Mouse (Mus musculus) activated CD4-positive, CD25-positive, alpha-beta regulatory T cell, adult 4 months (primary cell): ENCODE measurements around the gene Arl15. TPM values are rescaled to one million over a fixed set of nuclear protein-coding genes. Genes with fewer than 3 reads are reported as not detected.

Experiments used
- ATAC-seq: one replicate; pipeline ENCODE4 v1.8.0; 2017
- polyA plus RNA-seq, 2 experiments: library from polyadenylated mRNA; unstranded; fragments of 100-300 nt; shearing (Covaris generic); gene quantifications; one replicate each; pipeline ENCODE4 v1.2.1; 2017

Arl15 gene
- polyA plus RNA-seq, 2 experiments from 2014 or later, result 11.2 to 14.6 TPM

DNA sequence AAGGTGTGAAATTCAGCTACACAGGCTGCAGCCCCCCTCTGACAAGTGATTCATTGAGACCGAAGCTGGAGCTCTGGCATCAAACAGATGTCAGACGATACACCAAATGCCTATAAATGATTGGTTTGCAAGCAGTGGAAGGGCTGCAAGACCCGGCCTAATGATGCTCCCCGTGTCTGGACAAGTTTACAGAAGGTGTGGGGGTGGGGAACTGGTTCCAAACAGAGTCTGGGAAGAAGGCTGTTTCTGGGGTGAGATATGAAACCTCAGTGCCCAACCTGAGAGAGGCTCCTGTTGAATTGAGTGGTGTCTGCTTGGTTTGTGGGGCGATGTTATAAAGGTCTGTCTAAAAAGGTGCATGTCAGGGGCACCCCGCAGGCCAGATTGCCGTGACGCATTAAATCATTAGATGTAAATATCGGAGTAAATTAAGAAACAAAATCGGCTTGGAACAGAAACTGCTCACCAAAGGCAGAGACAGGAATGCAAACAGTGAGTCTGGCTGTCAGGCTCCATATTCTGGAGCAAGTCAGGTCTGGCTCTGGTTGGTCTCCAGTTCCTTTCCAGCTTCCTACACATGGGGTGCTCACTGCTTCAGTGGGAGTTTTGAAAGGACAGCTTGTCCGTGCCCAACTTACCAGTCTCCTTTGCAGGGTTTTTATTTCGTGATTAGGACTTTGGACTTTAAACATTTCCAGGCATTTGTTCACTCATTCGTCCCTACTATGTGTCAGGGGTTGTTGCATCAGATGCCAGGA lies 365.5 kb downstream of the Arl15 start:
- ATAC-seq, result no peak

DNA sequence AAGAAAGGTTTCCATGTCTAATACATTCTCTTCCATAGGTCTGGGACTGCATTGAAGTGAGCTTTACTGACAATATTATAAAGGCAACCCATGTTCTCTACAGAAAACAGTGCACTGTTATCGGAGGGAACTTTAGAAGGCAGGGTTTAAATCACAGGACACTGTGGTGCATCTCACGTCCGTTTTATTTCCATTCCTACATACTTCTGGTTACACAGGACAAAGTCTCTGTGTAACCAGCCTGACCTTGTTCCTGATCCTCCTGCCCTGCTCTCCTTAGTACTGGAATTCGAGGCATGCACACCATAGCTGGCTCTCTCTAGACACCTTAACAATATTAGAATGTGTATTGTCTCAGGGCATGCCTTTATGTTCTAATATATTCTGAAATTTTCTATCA lies 368.4 kb downstream of the Arl15 start:
- ATAC-seq, result no peak

DNA sequence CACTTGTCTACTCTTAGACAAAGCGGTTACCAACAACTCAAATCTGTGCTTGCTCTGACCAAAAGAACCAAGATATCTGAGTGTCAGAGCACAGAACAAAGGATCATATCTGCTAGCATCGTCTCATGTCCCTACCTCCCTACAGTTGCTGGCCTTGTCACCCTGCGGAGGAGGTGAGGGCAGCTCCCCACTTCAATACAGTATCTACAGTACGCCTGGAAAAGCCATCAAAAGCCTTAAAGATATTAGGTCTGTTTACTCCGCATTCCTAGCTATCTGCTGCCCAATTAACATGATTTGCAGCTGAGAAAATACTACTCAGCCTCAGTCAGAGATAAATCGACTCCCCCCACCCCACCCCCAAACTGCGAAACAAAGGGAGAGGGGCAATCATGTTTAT lies 371.3 kb downstream of the Arl15 start:
- no peak for ATAC-seq

DNA sequence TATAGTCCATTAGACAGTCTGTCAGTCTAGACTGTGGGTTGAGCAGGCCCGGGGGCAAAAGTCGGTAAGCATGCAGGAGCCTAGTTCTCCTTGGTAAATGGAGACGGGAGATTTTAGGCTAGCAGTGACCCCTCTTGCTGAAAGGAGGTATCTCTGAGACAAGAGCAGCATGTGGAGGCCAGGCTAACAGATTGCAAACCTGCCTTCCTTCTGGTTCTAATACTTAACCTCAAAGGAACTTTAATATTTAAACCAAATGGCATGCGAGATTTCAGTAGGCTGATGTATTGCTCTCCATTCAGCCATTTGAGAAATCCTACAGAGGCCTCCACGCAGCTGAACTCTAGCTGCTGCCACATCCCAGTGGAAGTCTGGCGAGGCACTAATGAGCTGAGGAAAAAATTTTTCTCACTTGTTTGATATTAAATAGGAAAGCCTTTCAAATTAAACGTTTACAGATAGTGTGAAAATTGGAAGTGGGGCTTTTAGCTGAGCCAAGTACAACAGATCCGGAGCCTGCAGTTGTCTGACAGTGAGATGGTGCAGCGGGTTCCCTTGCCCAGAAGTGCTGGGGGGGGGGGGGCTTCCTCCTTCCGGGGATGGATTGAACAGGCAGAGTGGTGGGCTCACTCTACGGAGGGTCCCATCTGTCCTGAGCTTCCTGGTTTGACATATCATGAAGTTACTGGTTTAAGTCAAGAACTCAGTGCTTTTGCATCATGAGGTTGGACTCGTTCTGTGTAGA lies 372.3 kb downstream of the Arl15 start:
- ATAC-seq, result no peak

DNA sequence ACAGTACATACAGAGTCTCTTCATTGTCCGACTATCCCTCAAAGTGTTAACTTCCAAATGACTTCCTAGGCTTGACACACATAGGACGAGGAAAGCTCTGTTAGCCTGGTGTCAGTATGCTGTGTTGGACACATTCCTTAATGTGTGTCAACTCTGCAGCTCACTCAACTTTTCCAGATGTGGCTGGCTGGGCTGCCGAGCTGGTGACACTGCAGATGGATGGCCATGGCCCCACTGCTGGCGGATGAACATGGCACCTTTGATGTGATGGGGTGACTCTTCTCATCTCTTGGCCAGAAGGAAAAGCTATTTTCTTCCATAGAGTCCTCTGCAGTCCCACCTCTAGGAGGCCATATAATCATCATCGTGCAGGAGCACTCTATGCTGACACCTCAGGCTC lies 375.8 kb downstream of the Arl15 start:
- ATAC-seq, result no peak

DNA sequence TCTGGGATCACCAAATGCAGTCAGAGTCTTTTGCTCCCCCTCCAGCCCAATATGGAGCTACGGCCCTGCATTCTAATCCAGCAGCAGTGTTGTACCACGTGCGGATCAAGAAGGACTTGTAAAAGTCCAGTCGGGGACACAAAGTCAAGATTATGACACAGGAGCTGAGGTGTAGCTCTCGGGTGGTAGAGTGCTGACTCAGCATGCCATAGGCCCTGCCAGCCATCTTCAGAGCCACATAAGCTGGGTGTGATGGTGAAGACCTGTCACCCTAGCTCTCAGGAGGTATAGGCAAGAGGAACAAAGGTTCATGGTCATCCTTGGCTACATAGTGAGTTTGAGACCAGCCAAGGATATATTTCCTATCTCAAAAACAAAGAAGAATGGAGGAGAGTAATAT lies 377.2 kb downstream of the Arl15 start:
- ATAC-seq, result no peak

DNA sequence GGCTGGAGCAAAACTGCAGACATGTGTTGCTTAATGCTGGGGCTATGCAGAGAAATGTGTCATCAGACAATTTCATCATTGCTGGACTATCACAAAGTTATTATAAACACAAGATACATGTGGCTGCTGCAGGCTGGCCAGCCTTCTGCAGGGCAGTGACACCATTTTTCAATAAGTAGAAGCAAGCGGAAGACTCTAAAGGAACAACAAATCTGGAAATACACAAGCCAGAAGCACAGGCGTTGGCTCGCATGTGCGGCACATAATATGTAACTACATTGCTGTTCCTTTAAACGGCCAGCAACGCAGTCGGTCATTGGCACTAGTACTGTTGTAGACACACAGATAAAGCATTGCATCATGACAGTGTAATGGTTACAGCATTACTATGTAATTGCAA lies 393.8 kb downstream of the Arl15 start:
- ATAC-seq, result no peak

DNA sequence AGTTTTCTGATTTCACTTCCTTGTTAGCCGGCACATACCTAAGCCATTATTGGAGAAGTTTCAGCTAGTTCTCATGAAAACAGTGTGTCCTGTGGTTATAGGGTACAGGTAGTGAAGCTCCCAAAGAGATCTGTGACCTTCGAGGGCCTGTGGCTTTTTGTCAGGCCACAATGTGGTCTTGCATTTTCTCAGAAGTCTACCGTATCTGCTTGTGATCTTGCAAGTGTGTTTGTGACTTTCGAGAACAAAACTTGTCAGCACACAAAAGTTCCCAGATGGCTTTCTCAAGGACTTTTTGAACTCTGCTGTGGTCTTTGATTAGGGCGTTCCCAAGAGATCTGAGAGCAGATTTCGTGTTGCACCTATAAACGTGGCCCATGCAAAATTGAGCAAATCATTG lies 394.5 kb downstream of the Arl15 start:
- ATAC-seq, result peak; percentile 35

DNA sequence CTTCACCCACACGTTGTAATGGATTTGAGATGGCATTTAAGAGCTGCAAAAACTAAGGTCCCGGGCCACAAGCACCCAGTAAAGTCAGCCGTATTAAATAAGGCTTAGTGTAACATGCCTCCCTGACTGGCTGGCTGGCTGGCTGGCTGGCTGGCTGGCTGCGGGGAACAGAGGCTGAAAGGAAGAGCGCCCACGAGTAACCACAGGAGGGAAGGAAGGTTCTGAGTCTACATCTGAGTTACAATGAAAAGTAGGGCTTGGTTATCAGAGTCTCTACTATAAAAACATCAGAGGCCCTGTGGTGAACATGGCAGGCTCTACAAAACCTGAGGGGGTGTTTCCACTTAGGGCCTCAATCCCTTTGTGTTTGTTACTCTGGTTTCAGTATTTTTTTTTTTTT lies 395.1 kb downstream of the Arl15 start:
- peak; percentile 62 for ATAC-seq

DNA sequence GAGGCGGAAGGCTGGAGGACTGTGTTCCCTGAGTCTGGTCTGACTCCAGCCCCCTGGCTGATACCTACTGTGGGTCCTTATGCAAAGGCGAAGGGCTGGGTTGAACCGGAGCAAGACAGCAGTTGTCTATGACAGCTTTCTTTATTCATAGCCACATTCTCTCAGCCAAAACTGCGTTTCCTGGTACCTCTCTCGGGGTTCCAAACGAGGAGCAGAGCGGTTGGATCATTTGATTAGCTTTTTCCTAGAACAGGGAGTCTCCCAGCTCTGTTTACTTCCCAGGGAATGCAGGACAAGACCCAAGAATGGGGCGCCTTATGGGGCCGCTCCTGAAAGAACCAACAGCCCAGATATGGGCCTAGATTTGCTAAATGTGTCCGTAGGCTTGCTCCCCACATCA lies 396.6 kb downstream of the Arl15 start:
- no peak for ATAC-seq

DNA sequence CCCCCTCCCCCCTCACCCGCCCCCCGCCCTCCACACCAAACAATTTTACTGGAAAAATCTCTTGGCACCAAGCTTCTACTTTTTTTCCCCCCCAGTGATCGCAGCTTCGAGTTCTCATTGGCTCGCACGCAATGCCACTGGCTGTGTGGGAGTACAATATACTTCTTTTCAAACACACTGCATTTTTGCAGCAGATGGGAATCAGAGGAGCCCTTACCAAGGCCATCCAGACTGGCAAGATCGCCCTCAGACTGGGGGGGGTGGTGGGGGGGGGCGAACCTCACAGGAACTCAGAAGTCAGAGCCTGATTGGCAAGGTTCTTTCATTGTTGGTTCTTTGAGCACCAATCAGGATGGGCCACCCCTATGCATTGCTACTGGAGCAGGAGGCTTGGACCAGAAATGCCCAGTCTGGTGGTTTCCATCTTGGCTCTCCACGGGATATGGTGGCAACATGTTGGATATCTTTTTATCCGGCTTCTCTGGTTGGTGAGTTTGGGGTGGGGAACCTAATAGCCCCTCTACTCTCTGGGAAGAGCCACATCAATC lies 404.0 kb downstream of the Arl15 start:
- ATAC-seq, result no peak

DNA sequence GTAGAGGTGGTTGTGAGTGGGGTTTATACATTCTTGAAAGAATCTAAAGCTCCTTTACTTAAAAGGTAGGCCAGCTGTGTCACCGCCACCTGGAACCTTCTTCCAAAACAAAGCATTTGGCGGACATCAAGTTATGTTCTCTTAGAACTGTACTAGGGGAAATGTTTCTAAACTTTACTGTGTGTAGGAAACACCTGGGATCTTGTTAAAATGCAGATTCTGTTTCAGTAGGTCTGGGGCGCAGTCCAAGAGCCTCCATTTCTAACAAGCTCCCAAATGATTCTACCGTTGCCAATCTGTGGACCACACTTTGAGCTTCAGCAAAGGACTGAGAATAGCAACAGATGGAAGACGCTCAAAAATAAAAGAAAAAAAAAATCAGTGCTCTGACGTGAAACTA lies 405.4 kb downstream of the Arl15 start:
- no peak for ATAC-seq

DNA sequence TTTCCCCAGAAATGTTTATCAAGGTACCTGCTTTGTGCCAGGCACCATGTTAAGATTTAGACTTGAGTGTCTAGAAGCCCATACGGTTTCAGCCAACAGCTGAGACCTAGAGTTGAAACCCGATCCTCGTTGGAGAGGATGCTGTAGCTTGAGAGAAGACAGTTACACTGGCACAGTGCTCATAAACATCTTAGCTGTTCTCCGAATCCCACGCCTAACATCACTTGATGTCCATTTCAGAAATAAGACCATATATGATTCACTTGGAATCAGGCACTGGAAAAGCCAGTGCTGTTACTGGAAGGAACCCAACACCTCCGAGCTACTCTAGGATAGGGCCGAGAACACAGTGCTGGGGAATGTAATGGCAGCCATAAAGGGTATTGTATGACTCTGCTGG lies 406.2 kb downstream of the Arl15 start:
- ATAC-seq, result no peak

DNA sequence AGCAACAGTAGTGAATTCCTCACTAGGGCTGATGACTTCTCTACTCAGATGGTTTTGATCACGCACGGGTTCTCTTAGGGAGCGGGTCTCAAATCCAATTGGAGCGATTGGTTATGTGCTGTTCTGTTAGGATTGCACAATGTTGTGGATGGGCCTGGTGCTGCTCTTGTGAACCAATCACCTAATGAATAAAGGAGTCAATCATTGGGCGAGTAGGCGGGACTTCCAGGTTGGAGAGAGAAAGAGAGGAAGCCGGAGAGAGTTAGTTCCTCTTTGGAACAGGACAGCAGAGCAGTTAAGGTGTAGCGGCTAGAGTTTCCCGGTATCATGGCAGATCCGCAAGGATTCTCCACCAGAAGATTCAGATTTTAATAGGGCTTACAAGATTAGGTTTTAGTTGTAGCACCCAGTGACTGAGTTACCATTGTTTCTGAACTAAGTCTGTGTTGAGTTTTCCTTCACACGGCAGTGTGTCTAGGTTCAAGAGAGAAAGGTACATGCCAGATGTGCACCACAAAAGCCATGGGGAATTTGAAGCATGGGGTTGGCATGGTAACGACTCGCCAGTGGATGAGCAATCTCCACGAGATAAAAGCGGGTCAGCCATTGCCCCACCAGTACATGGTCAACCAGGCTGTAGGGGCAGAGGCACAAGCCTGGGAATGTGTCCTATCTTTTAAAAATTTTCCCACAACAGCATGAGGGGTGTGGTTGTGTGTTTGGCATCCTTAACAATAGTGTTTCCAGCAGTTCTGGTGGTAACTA lies 408.7 kb downstream of the Arl15 start:
- ATAC-seq, result no peak

Other genes with a start within 250 kb of the Arl15 start
- gene Snx18, start 175.9 kb upstream of the Arl15 start, polyA plus RNA-seq, result 10 to 100 TPM; 12.1 to 12.4 TPM
- not detected for gene Hspb3, start 130.8 kb upstream of the Arl15 start, polyA plus RNA-seq